Mouse (Mus musculus) embryonic stem cell, embryonic (primary cell): ENCODE measurements at regions not wholly inside any gene's neighbourhood (a gene's known extent, or its start where the extent isn't known, plus 50 kb on each side); places are given as distances from the start of the nearest gene placed in this dataset.

Source experiments
- CTCF ChIA-PET, 4 experiments: fragments of 300-600 bp in 2 of 4; fragments of 350-600 bp in 2 of 4; sonication (Branson Sonifier 250); formaldehyde crosslinking; loops; one replicate each; lab custom pipeline; 2022; ENCODE audit warnings: inconsistent platforms in 2 of 4; lab: Charles Lee
- POLR2A ChIA-PET, 4 experiments: fragments of 300-600 bp in 2 of 4; fragments of 350-600 bp in 2 of 4; sonication (Branson Sonifier 250); formaldehyde crosslinking; loops; one replicate each; lab custom pipeline; 2022; ENCODE audit warnings: antibody characterized with exemption in 4 of 4, inconsistent platforms in 1 of 4; lab: Charles Lee

DNA sequence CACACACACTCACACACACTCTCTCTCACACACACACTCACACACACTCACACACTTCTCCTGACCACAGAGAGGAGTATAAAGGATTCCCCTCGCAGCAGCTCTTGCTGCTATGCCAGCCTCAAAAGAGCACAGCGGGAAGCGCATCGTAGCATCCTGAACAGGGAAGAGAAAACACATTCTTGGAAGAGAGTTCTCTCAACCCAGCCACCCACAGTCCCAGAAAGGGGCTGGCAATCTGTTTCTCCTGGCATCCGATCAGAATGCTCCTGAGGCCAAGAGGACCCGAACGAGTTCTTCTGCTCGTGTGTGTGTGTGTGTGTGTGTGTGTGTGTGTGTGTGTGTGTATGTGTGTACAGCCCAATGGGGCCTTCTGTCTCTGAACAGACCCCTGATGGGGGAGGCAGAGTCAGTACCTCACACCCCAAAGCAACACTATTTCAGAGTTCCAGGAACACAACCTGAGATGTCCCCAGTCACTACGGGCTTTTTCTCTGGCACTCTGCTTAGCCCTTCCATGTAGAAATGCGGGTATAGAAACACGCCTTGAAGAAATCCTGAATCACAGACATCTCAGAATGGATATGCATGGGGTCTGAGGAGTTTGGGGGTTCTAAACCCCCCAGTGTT, 122.8 kb downstream of the Rplp1 start:
- ChIA-PET POLR2A (no interaction called here), CTCF (interaction anchor here in 1 of 4 experiments (0.7 to 1.1 kb wide), 2 partner anchors 258 to 417 kb away, joined by 4 to 7 read pairs; no protein-coding TSS in a partner anchor)

GRCm38 (mm10) chr9:61790849-61791248, 123.5 kb downstream of the Rplp1 start:
- ChIA-PET POLR2A (interaction anchor here in 2 of 4 experiments (0.6 to 1.8 kb wide), 2 partner anchors 12 to 21 kb away, joined by 3 read pairs; no protein-coding TSS in a partner anchor), CTCF (interaction anchor here in 2 of 4 experiments (0.6 to 1.1 kb wide), 3 partner anchors 259 to 759 kb away, joined by 3 to 7 read pairs (median 4); no protein-coding TSS in a partner anchor)

DNA sequence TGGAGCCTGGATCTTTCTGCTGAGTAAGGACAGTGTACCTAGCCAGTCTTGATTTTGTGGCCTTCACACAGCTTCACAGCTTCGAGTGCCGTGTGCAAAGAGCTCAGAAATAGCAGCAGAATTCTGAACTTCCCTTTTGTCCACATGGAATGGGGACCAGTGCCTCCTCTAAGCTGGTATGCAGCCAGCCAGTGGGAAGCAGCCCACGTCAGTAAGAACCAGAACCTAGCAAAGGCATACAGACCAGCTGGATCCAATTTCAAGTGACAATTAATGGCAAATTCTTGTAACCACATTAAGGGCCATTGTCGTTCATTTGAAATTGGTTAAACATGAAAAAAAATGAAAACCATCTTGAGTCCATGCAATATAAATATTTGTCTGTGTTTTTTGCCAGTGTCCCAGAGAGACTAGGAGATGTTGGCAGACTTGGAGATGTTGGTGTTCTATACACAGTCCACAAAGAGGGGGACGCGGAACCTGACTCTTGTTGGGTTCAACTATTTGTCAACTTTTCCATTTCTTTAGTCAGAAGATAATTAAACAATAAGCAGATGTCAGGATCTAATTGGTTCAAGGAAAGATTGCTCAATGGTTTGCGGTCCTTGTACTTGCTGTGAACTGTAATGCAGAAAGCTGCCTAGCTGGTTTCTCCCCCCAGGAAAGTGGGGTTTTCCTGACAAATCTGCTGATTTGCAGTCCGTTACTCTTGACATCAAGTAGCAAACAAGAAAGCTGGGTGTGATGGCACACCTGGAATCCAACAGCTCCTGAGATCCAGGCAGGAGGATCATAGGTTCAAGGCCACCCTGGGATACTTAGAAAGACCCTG, 125.1 kb downstream of the Rplp1 start:
- ChIA-PET POLR2A (interaction anchor here in 1 of 4 experiments (1.8 kb wide), 1 partner anchor 23 kb away, joined by 3 read pairs; no protein-coding TSS in a partner anchor), CTCF (interaction anchor here in 1 of 4 experiments (0.5 to 0.6 kb wide), 2 partner anchors 65 to 177 kb away, joined by 4 read pairs; no protein-coding TSS in a partner anchor)

DNA sequence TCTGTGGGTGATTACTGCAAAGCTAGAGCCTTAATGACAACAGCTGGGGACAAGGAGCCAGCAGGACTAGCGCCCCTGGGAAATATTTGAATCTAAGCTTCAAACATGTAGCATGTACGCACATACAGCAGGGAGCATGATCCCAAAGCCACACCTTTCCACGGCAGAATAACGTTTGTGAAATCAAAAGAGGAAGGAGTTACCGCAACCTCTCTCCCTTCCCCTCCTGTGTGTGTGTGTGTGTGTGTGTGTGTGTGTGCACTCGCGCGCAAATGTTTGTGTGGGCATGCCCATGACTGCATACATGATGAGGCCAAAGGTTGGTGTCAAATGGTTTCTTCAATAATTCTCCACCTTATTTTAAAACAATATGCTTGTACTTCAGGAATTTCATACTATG, 132.9 kb downstream of the Rplp1 start:
- ChIA-PET CTCF (interaction anchor here in 1 of 4 experiments (0.7 kb wide), 1 partner anchor 1783 kb away, joined by 3 read pairs; no protein-coding TSS in a partner anchor), POLR2A (interaction anchor here in 2 of 4 experiments (0.6 to 1.5 kb wide), 3 partner anchors 73 to 766 kb away, joined by 3 to 4 read pairs (median 4); no protein-coding TSS in a partner anchor)

DNA sequence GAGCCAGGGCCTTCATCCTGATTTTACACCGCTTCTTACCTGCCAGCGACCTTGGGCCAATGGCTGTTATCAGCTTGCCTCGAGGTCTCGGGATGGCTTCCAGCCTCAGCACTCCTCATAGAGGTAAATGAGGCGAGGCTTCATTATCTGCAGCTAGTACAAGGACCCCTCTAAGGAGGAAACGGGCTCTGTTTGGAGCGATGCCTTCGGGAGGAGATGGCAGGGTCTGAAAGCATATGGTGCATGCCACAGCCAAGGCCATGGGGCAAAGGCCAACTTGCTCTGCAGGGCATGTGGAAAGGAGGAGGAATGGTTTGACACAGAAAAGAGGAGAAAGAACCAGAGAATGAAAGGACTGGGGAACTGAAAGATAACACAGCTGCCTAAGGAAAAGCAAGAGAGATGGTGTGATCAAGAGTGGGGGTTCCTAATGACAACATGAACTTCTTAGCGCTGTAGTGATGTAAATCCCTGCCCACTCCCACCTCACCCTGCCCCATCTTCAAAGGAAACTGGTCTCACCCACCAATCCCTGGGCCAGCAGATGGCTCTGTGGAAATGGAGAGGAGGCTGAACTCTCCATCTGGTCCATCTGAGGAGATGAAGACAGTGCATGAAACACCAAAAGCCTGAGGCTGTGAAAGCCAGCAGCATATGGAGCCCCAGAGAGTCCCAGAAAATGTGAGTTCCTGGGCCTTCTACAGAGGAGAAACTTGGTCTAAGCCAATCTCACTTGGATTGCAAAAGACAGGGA, 134.0 kb downstream of the Rplp1 start:
- CTCF ChIA-PET = interaction anchor here in 1 of 4 experiments (0.9 kb wide), 1 partner anchor 98 kb away, joined by 3 read pairs; no protein-coding TSS in a partner anchor

GRCm38 (mm10) chr9:61779165-61779564, 135.2 kb downstream of the Rplp1 start:
- POLR2A ChIA-PET = interaction anchor here in 1 of 4 experiments (0.5 kb wide), 1 partner anchor 70 kb away, joined by 3 read pairs; no protein-coding TSS in a partner anchor
- CTCF ChIA-PET = no interaction called here

More for the DNA sequence above, 134.0 kb downstream of the Rplp1 start:
- POLR2A ChIA-PET = interaction anchor here in 1 of 4 experiments (1.0 to 1.5 kb wide), 2 partner anchors 75 to 130 kb away, joined by 3 read pairs; no protein-coding TSS in a partner anchor

DNA sequence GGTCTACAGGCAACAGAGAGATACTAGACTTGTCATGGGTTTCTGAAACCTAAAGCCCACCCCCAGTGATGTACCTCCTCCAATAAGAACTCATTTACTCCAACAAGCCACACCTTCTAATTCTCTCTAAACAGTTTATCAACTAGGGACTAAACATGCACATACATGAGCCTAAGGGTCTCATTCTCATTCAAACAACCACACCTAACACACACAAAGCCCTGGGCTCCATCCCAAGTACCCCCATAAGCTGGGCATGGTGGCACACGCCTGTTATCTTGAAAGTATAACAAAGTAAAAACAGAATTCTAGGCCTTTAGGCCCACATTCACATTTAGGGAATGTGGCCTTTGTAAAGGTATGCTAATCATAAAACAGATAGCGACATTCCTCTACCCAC, 137.9 kb downstream of the Rplp1 start:
- CTCF ChIA-PET = no interaction called here
- POLR2A ChIA-PET = no interaction called here

DNA sequence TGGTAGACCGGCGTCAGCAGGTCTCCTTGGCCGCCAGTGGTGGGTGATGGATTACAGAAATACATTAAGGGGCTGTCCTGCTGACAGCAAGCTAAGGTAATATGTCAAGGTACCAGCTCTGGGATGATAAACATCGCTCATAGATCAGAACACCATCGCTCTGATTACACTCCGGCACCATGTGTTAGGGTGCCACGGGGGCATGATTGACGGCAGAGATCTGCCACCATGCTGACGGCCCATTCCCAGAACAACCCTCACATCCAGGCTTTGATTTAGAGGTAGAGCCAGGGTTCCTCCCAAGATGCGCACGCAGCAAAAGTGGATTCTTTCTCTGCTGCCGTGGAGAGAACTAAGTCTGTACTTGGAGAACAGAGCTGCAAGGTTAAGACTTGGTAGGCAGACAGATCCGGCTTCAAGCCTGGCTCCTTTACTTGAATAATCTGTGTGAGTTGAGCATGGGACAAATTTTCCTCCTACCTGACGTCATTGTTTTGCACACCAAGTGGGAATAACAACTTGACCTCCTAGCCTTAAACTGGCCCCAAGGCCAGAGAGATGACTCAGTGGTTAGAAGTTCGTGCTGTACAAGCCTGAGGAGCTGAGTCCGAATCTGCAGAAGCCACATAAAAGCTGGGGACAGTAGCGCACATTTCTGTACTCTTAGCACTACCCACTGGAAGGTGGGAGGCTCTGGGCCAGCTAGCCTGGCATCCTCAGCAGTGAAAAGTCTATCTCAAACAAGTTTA, 144.0 kb downstream of the Rplp1 start:
- CTCF ChIA-PET = no interaction called here
- POLR2A ChIA-PET = interaction anchor here in 1 of 4 experiments (0.6 kb wide), 1 partner anchor 290 kb away, joined by 3 read pairs; no protein-coding TSS in a partner anchor

GRCm38 (mm10) chr9:61766187-61766586, 148.2 kb downstream of the Rplp1 start:
- POLR2A ChIA-PET = interaction anchor here in 2 of 4 experiments (0.6 kb wide), 2 partner anchors 42 to 205 kb away, joined by 3 read pairs; no protein-coding TSS in a partner anchor
- CTCF ChIA-PET = interaction anchor here in 2 of 4 experiments (0.9 to 1.3 kb wide), 3 partner anchors 41 to 112 kb away, joined by 3 to 4 read pairs (median 4); no protein-coding TSS in a partner anchor

- ChIA-PET POLR2A (interaction anchor here in 1 of 4 experiments (0.6 kb wide), 1 partner anchor 155 kb away, joined by 3 read pairs; no protein-coding TSS in a partner anchor), CTCF (interaction anchor here in 2 of 4 experiments (0.6 to 1.3 kb wide), 4 partner anchors 113 to 1047 kb away, joined by 4 to 8 read pairs (median 5); no protein-coding TSS in a partner anchor)
Observed at GRCm38 (mm10) chr9:61765366-61765765, 149.0 kb downstream of the Rplp1 start.

DNA sequence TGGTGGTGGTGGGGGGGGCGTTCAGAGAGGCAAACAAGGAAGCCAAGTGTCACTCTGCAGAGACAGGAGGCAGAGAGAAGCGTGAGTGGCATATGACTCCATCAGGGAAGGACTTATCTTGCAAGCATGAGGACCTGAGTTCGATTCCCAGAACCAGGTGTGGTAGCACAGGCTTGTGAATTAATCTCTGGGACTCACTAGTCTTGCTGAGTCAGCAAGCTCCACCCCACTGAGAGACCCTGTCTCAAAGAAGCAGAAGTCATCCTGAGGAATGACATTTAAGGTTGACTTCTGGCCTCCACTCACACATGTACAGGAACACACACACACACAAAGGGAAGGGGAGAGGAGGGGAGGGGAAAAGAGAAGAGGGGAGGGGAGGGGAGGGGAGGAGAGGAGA, 156.5 kb downstream of the Rplp1 start:
- POLR2A ChIA-PET = interaction anchor here in 1 of 4 experiments (0.6 kb wide), 1 partner anchor 126 kb away, joined by 3 read pairs; no protein-coding TSS in a partner anchor
- CTCF ChIA-PET = interaction anchor here in 1 of 4 experiments (0.6 kb wide), 2 partner anchors 19 to 34 kb away, joined by 3 to 5 read pairs; no protein-coding TSS in a partner anchor

- ChIA-PET CTCF (interaction anchor here in 2 of 4 experiments (0.6 to 1.1 kb wide), 2 partner anchors 18 to 122 kb away, joined by 3 to 13 read pairs; no protein-coding TSS in a partner anchor), POLR2A (interaction anchor here in 1 of 4 experiments (0.5 to 0.6 kb wide), 2 partner anchors 34 to 125 kb away, joined by 3 to 4 read pairs; no protein-coding TSS in a partner anchor)
Observed at GRCm38 (mm10) chr9:61756801-61757342, 157.5 kb downstream of the Rplp1 start.

DNA sequence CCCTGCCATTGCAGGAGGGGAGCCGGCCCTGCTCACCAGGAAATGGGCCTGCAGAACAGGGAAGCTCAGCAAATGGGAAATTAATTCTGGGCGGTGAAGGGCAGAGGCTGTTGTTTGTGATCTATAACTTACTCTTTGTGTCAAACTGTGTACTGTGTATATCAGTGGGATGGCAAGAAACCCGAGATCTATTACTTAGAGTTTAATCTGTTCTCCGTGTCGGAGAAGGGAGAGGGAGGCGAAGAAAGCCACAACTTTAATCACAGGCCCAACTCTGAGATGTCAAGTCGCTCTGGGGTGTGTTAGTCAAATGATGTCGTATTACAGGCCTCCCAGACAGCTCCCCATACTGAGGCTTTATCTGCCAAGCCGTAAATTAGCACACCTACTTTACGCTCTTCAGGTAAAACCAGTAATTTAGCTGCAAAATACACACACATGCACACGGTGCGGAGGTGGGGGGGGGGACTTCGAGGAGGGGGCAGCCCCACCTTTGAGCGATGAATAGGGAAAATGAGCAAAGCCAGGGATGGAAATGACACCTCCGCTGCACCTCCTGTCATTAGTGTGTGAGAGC, 158.0 kb downstream of the Rplp1 start:
- POLR2A ChIA-PET = interaction anchor here in 1 of 4 experiments (0.6 kb wide), 1 partner anchor 99 kb away, joined by 3 read pairs; no protein-coding TSS in a partner anchor
- CTCF ChIA-PET = interaction anchor here in 2 of 4 experiments (0.5 to 1.1 kb wide), 3 partner anchors 53 to 1076 kb away, joined by 4 to 13 read pairs (median 6); no protein-coding TSS in a partner anchor

DNA sequence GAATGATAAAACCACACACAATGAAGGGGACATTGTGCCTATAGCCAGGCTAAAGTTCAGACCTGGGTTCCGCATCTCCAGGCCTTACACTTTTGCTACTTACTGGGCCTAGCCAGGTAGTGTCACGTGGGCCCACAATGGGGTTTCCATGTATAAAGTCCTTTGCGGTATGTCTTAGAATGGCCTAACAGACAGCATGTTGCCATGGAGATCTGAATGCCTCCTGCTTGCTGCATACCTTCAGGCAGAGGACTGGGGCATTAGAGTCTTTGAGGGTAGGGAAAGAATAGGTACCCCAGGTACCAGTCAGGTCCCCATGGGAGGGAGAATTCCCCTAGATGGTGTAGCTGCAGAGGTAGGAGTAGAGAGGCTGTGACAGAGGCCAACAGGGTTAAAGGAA, 159.0 kb downstream of the Rplp1 start:
- ChIA-PET POLR2A (interaction anchor here in 1 of 4 experiments (1.5 kb wide), 1 partner anchor 122 kb away, joined by 3 read pairs; no protein-coding TSS in a partner anchor), CTCF (interaction anchor here in 1 of 4 experiments (1.1 kb wide), 1 partner anchor 123 kb away, joined by 13 read pairs; no protein-coding TSS in a partner anchor)

GRCm38 (mm10) chr9:61753795-61754194, 160.5 kb downstream of the Rplp1 start:
- CTCF ChIA-PET = interaction anchor here in 2 of 4 experiments (0.6 to 0.9 kb wide), 2 partner anchors 106 to 741 kb away, joined by 3 read pairs; no protein-coding TSS in a partner anchor
- POLR2A ChIA-PET = interaction anchor here in 2 of 4 experiments (0.6 to 2.0 kb wide), 10 partner anchors 9 to 437 kb away, joined by 3 to 12 read pairs (median 3); partner anchors contain the start of gene Tle3 (in 1 of the 2)
